7 mouse cellular contexts compared by ENCODE assay signal in genomic region chr10:43172554-43172953, GRCm38 (mm10). TPM values are rescaled to one million over a fixed set of nuclear protein-coding genes. Genes with fewer than 3 reads are reported as not detected.
DNase-seq lines count a peak whose midpoint lies in the region; ATAC-seq and TF ChIP-seq lines count a peak whose summit lies in the region.

No protein-coding gene starts in this region.

- no peak overlapping the region for H3K27ac ChIP-seq in ES-Bruce4 (ENCODE audit: insufficient read depth, low read length)
- H3K27ac ChIP-seq in hindbrain, embryonic 11.5 days (ENCODE audit: low read depth, low read length), result no peak overlapping the region
- no peak overlapping the region for H3K27ac ChIP-seq in midbrain, embryonic 11.5 days (ENCODE audit: low read depth, low read length)

- 2% methylated on average over 8 of the region's 8 CpGs for WGBS in hindbrain, embryonic 11.5 days
- WGBS in midbrain, embryonic 11.5 days, result 2% methylated on average over 8 of the region's 8 CpGs

- TF ChIP-seq EP300 in ES-Bruce4 (IDR thresholded peaks at IDR 0.05; ENCODE audit: insufficient read depth, low read depth, low read length), result no peak

- peaks cover 33% of the 10 kb centered on the region for H3K27me3 ChIP-seq in ES-Bruce4 (ENCODE audit: control insufficient read depth, insufficient read depth, low read length, poor library complexity, severe bottlenecking)
- H3K27me3 ChIP-seq in hindbrain, embryonic 11.5 days (ENCODE audit: control insufficient read depth, insufficient read depth, low read length), result peaks cover 8% of the 10 kb centered on the region; the same call in 1 of the 2 replicates
- peaks cover 8% of the 10 kb centered on the region for H3K27me3 ChIP-seq in midbrain, embryonic 11.5 days (ENCODE audit: control insufficient read depth, insufficient read depth, low read length)

- H3K4me2 ChIP-seq in hindbrain, embryonic 11.5 days (replicated peaks; ENCODE audit: low read depth, low read length), result peak overlapping the region; percentile 89
- peak overlapping the region; percentile 90 for H3K4me2 ChIP-seq in midbrain, embryonic 11.5 days

- H3K4me3 ChIP-seq in ES-Bruce4 (ENCODE audit: low read depth, low read length), result no peak overlapping the region
- peak overlapping the region; percentile 58 for H3K4me3 ChIP-seq in hindbrain, embryonic 11.5 days (ENCODE audit: low read depth, low read length)
- peak overlapping the region; percentile 90 for H3K4me3 ChIP-seq in midbrain, embryonic 11.5 days (ENCODE audit: low read depth, low read length)

- no peaks in the 10 kb centered on the region for H3K4me1 ChIP-seq in ES-Bruce4 (ENCODE audit: control insufficient read depth, insufficient read depth, low read length)
- H3K4me1 ChIP-seq in hindbrain, embryonic 11.5 days (replicated peaks; ENCODE audit: control insufficient read depth, insufficient read depth, low read length), result no peaks in the 10 kb centered on the region; the same call in 1 of the 2 replicates
- peaks cover 14% of the 10 kb centered on the region for H3K4me1 ChIP-seq in midbrain, embryonic 11.5 days (ENCODE audit: control insufficient read depth, insufficient read depth, low read length)

- TF ChIP-seq CTCF in ES-Bruce4 (IDR thresholded peaks at IDR 0.05; ENCODE audit: low read depth, low read length), result no peak

- no peak for ATAC-seq in hindbrain, embryonic 11.5 days (ENCODE audit: low FRiP score)
- no peak for ATAC-seq in midbrain, embryonic 11.5 days (ENCODE audit: low FRiP score)

- peak; percentile 20 for DNase-seq in brain, adult 2 months (ENCODE audit: low read depth, low spot score)
- DNase-seq in hindbrain, embryonic 11.5 days (ENCODE audit: low spot score), result peak; percentile 38
- peak; percentile 89 for DNase-seq in midbrain, embryonic 11.5 days (ENCODE audit: low spot score, missing footprints)
- no peak for DNase-seq in frontal cortex, adult 2 months (ENCODE audit: extremely low spot score in 1 of 2, low spot score in 1 of 2)
- DNase-seq in gastrocnemius, adult 18-20 months (ENCODE audit: low spot score), result no peak
- DNase-seq in retina, embryonic 14.5 days (ENCODE audit: low spot score), result no peak

- no peak for TF ChIP-seq POLR2A in ES-Bruce4 (IDR thresholded peaks at IDR 0.05; ENCODE audit: insufficient read depth, low read length)

- H3K9ac ChIP-seq in ES-Bruce4 (ENCODE audit: low read depth, poor library complexity, severe bottlenecking), result peak overlapping the region; percentile 79; the same call in 1 of the 2 replicates
- H3K9ac ChIP-seq in hindbrain, embryonic 11.5 days (ENCODE audit: low read depth, low read length), result peak overlapping the region; percentile 90; the same call in 1 of the 2 replicates
- peak overlapping the region; percentile 90 for H3K9ac ChIP-seq in midbrain, embryonic 11.5 days (ENCODE audit: low read length)

- H3K36me3 ChIP-seq in ES-Bruce4 (ENCODE audit: control insufficient read depth, insufficient read depth, low read length, poor library complexity, severe bottlenecking), result no peaks in the 10 kb centered on the region
- no peaks in the 10 kb centered on the region for H3K36me3 ChIP-seq in hindbrain, embryonic 11.5 days (ENCODE audit: control insufficient read depth, insufficient read depth, low read length)
- H3K36me3 ChIP-seq in midbrain, embryonic 11.5 days (ENCODE audit: control insufficient read depth, insufficient read depth, low read length), result no peaks in the 10 kb centered on the region

- H3K9me3 ChIP-seq in ES-Bruce4 (replicated peaks; ENCODE audit: control insufficient read depth, insufficient read depth, low read length, poor library complexity, severe bottlenecking), result no peaks in the 10 kb centered on the region
- H3K9me3 ChIP-seq in hindbrain, embryonic 11.5 days (ENCODE audit: control insufficient read depth, low read length), result no peaks in the 10 kb centered on the region
- H3K9me3 ChIP-seq in midbrain, embryonic 11.5 days (ENCODE audit: control insufficient read depth, low read length), result no peaks in the 10 kb centered on the region

RNA-seq across cellular contexts. Expression of gene Sobp, which starts 1.8 kb away (rescaled TPM):
- polyA plus RNA-seq in ES-Bruce4 (2011; ENCODE audit: insufficient read depth, insufficient read length, low read depth, missing spikeins), result 0.30 and 0.36 TPM in 2 replicates
- 7.1 and 11.1 TPM in 2 replicates for polyA plus RNA-seq in hindbrain, embryonic 11.5 days (2014; fragmentation: Nextera tagmentation; extraction: Ambion mirVana)
- 5.7 and 5.8 TPM in 2 replicates for polyA plus RNA-seq in midbrain, embryonic 11.5 days (2014; fragmentation: Nextera tagmentation; extraction: Ambion mirVana)
- polyA plus RNA-seq in frontal cortex, adult 2 months (2012; rRNA removed), result 26.0 and 26.1 TPM in 2 replicates
- 10 to 100 TPM; 29.6 to 36.3 TPM for total RNA-seq in gastrocnemius, adult 18-20 months (2021)

RNA-seq across cellular contexts. Expression of gene 9030612E09Rik, which starts 1.9 kb away (rescaled TPM):
- polyA plus RNA-seq in ES-Bruce4 (2011; ENCODE audit: insufficient read depth, insufficient read length, low read depth, missing spikeins), result not detected in 2 replicates
- polyA plus RNA-seq in hindbrain, embryonic 11.5 days (2014; fragmentation: Nextera tagmentation; extraction: Ambion mirVana), result 1.4 and 2.0 TPM in 2 replicates
- 0.92 and 1.5 TPM in 2 replicates for polyA plus RNA-seq in midbrain, embryonic 11.5 days (2014; fragmentation: Nextera tagmentation; extraction: Ambion mirVana)
- polyA plus RNA-seq in frontal cortex, adult 2 months (2012; rRNA removed), result 2.9 and 3.9 TPM in 2 replicates
- 1 to 10 TPM; 2.0 to 2.1 TPM for total RNA-seq in gastrocnemius, adult 18-20 months (2021)

RNA-seq across cellular contexts. Expression of gene Pdss2, which starts 48.7 kb away (rescaled TPM):
- polyA plus RNA-seq in ES-Bruce4 (2011; ENCODE audit: insufficient read depth, insufficient read length, low read depth, missing spikeins), result 12.6 and 13.1 TPM in 2 replicates
- polyA plus RNA-seq in hindbrain, embryonic 11.5 days (2014; fragmentation: Nextera tagmentation; extraction: Ambion mirVana), result 15.2 and 18.4 TPM in 2 replicates
- polyA plus RNA-seq in midbrain, embryonic 11.5 days (2014; fragmentation: Nextera tagmentation; extraction: Ambion mirVana), result 14.7 and 16.6 TPM in 2 replicates
- 10.4 and 12.6 TPM in 2 replicates for polyA plus RNA-seq in frontal cortex, adult 2 months (2012; rRNA removed)
- total RNA-seq in gastrocnemius, adult 18-20 months (2021), result 10 to 100 TPM; 19.2 to 20.9 TPM

Comparison
In these comparisons a context has a peak if more than half of its experiments do, and no peak if none do; other contexts are left out.
1. DNase-seq: peak in brain, adult 2 months (single experiment), hindbrain, embryonic 11.5 days (single experiment) and midbrain, embryonic 11.5 days (single experiment); none in frontal cortex, adult 2 months (0 of 2), gastrocnemius, adult 18-20 months (single experiment) and retina, embryonic 14.5 days (single experiment).
2. Peak in every context shown above with its lines, with median percentiles within 50 percentile points of each other: H3K9ac ChIP-seq.